Mouse (Mus musculus): ENCODE results near the gene Otos.

Gene Otos

DNA sequence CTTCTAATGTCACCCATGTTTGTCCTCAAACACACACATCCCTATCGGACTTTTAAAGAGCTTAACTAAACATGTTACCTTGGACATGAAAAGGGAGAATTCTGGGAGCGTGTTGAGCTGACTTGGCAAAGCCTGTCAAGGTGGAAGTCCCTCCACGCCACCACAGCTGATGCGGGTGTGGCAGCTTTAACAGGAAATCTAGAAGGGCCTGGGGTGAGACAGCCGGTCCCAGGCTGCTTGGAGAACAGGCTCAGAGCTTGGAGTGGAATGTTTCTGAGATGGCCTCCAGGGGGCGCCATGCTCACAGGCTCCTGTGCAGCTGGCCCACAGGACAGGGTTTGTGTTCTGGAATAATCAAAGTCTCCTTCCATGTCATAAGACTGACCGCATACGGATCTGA, at the start of gene Otos:
Otos (minus strand) TSS at position 169 of the 400 bp plus-strand sequence.
- DNase-seq (ENCODE audit: low read depth, low spot score) = peak; percentile 80

DNA sequence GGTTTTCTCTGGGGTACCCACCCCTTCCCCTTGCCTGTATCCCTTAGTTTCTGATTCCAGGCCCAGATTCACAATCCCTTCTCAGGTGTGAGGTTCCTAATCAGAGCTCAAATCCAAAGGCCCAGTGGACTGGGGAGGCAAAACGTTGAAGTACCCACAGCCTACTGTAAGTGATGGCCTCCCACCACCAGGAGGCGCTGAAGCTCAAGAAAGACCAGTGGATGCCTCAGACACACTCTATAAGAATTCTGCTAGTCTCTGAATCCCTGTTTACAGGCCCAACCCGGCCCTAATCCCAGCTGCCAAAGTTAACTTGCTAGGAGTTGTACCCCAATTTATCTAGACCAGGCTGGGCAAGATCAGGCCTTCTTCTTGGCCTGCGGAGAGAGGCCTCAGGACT, 48.2 kb upstream of the Otos start:
- peak; percentile 88 for DNase-seq (ENCODE audit: low read depth, low spot score)

DNA sequence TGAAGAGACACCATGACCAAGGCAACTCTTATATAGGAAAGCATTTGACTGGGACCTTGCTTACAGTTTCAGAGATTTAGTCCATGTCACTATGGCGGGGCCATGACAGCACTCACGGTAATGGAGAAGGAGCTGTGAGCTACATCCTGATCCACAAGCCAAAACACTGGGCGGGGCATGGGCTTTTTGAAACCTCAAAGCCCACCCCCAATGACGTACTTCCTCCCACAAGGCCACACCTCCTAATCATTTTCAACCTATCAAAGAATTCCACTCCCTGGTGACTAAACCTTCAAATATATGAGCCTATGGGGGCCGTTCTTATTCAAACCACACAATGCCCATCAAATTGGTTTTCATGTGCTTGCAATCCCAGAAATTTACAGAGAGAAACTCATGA, 47.1 kb upstream of the Otos start:
- DNase-seq (ENCODE audit: low read depth, low spot score) = peak; percentile 83

DNA sequence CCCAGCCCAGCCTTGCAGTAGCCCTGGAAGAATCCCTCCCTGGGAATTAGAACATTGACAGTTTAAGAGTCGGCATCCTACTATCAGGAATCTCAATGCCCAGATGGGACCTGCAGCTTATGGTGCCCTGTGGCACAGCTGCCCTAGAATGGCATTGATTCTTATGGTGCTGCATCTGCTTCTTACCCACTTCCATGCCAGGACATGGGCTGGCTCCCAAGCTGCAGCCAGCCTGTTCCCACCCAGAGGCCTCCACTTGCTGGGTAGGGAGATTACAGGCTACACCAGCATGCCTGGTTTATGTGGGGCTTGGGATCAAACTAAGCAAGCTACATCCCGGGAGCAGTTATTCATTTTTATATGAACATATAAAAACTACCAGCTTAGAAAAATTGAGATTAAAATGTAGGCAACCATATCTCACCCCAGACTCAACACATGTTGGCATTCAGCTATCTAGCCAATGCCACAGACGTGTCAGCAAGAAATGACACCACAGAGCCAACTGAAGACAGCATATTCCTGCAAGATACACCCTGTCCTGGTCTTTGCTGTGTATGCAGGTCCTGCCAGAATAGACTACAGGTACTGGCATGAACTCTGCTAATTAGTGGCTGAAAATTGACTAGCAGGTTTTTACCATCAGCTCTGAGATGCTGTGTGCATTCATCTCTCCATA, 42.7 kb upstream of the Otos start:
- no peak for DNase-seq (ENCODE audit: low read depth, low spot score)

DNA sequence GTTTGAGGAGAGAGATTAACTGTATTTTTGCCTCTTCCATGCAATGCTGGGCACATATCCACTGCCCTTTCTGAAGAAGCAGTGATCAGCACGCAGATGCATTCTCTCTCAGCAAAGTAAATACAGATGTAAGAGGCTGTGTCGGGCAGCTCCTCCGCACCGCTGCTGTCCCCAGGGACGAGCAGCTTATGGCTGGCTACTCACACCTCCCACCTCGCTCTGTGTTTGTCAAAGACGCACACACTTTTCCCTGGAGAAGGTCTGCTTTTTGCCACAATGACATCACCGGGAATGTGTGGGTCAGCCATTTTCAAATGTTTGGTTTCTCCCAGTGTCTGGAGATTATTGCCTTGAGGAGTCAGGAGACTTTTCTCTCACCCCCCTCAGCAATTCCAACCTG, 38.4 kb upstream of the Otos start:
- no peak for DNase-seq (ENCODE audit: low read depth, low spot score)

DNA sequence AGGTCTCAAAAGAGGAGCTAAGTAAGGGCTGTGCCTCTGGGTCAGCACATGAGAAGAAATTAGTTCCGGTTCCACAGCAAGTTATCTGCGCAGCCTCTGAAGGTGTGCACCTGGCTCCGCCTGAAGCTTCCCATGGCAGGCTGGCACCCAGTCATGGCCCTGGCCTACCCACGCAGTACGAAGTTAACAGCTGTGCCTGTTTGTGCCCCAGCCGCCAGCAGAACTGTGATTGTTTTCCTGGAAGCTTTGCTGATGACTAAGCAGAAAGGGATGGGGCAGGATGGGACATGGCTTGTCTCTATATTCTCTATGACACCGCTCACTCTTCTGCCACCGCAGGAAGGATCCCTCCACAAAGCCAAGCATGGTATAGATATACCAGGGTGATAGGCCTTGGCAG, 34.5 kb upstream of the Otos start:
- DNase-seq (ENCODE audit: low read depth, low spot score) = no peak

DNA sequence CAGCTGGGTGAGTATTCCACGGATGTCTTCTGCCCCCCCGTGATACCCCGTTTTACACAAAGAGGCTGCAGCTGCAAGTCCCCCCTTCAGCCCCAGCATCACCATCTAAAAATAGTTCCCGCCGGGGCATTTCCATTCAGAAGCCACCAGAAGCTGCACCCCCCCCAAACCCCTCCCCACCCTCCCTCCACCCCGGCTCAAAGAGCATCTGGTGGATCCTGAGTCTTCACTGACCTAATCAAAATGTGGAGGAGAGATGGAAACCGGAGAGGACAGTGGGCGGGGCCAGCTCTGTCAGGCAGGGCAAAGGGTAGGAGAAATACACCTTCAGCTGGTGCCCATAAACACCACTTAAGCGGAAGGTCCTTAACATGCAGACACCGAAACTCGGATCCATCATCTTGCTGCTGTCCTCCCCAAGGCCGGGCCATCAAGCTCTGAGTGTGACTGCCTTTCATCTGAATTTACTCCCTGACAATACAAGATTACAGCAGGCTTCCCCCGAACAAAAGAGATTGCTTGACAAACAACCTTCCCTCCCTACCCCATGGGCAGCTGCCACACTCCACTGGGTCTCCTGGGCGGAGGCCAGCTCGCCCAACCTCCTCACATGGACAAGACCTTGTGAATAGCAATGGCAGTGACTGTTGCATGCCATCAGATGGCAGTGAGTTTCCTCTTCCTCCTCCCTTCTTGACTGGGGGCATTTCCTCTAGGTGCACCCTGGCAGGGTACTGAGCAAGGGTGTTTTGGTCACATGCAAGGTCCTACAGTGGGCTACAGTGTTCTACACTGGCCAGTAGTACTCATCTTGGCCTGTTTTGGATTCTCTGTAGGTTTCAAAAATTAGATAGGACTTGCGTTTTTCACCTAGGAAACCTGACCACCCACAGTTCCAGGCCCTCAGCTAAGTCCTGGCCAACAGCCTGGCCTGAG, 32.3 kb upstream of the Otos start:
- DNase-seq (ENCODE audit: low read depth, low spot score) = no peak

DNA sequence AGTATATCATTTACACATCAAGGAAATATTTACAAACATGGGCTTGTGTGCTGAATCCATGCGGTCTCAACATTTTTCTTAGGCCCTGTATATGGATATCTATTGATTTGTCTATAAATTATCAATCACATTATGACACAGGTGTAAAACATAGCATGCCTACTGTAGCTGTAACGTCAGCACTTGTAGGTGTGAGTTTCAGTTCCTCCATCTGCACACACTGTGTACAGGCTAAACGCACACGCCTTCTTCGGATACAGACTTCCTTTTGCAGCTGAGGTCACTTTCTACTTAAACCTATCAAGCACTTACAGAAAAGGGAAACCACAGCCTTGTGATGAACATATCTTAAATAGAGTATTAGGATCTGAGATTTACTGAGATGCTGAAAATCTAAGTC, 30.1 kb upstream of the Otos start:
- DNase-seq (ENCODE audit: low read depth, low spot score) = no peak

DNA sequence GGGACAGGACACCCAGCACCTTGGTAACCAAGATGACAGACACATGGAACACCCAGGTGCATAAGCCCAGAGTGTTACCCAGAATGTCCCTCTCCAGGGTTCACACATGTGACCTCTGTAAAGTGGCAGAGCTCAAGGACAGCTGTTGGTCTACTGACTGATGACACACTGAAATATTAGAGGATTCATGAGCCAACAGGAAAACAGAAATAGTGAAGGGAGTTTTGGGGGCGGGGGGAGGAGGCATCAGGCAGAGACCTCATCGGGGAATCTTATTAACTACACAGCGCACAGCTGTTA, 28.0 kb upstream of the Otos start:
- DNase-seq (ENCODE audit: low read depth, low spot score) = no peak

DNA sequence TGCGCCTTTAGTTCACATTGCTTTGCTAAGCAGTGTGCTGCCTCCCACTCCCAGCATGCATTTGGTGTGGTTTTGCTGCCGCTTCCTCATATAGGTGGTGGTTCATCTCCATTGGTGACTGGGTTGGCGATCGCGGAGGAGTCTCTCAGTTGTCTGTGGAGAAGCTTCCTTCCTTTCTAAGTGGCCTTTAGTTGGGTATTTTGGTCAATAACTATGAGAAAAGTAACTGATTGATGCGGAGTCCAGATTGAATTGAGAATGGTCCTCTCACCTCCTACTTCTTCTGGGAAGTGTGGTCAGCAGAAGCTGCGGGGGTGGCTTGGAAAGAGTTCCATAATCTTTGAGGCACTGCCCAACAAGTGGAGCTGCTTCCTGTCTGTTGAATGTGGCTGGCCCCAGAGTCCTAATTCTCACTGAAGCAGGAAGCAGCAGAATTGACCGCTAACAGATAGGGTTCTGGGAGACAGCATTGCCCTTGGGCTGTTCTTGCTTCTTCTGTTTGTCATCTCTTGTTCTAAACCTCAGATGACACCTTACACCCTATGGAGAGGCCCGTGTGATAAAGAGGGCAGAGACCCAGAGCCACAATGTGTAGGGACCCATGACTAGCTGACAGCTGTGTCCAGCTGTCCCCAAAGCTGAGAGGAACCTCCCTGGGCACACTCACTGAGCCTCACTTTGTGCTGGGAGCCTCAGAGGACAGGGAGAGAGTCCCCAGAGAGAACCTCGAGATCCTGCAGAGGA, 27.5 kb upstream of the Otos start:
- DNase-seq (ENCODE audit: low read depth, low spot score) = no peak

DNA sequence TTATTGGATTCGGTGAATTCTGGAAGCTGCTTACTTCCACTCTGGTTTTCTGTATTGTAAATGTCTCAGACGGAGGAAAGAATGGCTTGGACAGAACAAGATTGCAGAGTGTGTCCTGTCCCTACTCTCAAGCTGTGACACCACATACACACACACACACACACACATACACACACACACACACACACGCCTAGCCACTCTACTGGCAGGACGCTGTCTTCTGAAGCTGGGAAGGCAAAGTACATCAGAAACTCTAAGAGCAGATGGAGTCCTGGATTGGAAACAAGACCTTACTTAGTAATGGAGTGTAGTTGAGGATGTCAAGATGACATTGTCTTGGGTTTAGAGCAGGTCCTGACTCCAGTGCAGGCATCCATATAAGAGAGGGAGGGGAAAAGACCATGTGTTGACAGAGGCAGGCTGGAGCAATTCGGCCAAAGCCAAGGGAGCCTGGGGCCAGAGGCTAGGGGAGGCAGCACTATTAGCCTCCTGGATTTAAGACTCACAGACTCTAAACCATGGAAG, 24.7 kb upstream of the Otos start:
- no peak for DNase-seq (ENCODE audit: low read depth, low spot score)

DNA sequence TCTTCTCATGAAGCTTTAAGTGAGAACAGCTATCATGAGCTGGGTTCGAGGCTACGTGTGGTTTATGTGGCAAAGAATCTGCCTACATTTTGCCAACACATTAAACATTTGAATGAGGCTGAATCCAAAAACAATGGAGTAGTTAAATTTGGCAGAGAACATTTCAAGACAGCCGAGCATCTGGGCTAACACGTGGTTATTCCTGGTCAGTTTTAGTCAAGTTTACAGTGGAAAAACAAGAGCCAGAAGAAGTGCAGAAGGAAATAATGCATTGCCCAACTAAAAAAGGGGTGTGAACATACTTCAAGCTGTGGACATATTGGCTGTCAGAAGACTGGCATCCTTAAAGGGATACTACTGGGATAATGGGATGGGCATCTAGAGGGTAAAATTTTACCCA, 22.7 kb upstream of the Otos start:
- DNase-seq (ENCODE audit: low read depth, low spot score) = no peak

DNA sequence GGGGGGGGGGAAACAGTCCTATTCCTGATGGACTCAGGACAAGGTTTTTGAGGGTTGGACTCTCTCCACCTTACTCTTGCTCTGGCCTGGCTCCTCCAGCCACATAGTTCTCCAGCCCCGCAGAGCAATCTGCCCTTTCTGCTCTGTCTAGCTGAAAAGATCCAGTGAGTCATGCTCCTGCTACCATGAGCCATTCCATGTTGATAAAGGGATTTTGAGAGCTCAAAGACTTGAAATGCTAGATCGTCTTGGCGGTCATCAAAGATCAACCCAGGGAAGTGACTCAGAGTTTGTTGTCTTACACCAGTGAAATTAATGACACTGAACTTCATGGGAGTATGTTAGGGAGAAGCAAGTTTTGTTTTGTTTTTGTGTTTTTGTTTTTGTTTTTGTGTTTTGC, 20.8 kb upstream of the Otos start:
- DNase-seq (ENCODE audit: low read depth, low spot score) = no peak

DNA sequence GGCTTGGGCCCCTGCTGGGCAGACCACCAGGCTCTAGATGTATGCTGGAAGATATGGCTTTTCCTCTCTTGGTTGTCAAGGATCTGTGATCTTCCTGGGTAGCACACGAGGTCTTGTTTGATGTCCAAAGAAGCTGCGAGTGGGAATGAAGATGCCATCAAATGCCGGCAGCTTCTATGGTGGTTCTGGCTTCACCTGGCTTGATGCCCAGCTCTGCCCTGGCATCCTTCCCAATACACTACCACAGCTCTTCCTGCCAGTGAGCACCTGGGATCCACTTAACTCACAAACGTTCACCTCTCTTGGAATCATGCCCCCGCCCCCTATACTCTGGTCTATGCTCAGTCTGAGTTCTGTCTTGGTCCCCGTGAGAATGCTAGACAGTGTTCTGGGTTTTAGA, 18.5 kb upstream of the Otos start:
- no peak for DNase-seq (ENCODE audit: low read depth, low spot score)

DNA sequence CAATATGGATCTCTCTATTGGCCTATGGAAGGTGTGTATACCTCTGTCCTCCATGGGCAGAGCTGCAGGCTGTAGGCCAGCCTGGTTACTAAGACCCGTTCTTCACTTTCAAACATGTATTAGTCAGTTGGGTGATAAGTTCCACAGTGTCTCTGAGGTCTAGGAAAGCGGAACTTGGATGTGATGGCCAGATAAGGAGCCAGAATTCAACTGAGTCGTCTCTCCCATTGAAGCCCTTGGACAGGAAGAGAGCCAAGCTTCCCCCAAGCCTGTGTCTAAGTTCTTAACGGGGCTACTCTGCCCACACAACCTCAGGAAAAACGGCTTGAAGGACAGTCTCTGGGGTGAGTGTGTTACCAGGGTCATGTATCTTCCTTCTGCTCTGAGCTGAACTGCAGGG, 10.8 kb upstream of the Otos start:
- no peak for DNase-seq (ENCODE audit: low read depth, low spot score)

DNA sequence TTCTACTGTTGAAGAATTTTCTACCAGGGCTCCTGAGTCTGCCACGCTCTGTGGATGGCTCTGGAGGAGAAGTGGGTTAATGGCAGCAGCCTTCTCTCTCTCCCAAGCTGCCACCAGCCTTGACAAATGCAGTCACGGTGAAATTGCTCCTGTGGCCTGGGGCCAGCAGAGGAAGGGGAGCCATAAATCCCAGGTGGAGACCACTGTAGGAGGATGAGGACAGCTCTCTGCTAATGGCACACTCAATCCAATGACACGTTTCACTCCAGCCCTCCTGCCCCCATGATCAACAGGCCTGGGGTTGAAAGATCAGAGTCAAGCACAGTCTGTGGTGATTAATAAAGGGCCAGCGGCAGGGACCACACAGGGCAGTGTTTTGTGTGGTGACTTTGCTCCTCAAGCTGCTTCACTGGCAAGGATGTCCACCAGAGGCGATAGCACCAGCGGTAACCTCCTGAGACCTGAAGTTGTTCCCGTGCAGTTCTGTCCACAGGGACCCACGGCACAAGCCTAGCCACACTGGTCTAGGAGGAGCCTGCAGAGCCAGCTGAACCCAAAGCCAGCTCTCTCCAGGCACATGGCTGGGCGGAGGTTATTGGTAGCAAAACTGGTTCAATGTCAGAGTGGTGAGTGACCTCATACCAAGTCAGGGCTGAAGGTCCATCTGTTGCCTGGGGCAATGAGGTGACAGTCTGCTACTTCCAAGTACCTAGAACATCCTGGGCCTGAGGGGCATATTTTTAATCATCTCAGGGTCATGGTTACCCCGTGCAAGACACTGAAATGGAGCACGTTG, 8.6 kb upstream of the Otos start:
- no peak for DNase-seq (ENCODE audit: low read depth, low spot score)

DNA sequence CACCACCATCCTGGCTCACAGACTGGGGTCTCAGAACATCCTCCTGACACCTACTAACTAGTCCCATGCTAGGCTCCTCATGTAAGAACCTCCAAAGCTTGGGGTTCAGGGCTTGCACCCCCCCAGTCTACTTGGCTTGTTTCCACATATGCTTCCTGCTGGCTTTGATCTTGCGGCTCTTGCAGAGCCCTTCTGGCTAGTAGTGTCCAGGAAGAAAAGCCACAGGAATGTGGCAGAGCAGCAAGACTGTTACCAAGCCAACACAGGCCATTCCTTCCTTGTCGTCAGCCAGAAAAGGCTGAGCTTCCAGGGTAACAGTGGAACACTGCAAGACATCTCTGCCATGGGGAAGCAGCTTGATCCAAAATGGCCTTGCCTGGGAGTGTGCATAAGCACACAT, 6.0 kb upstream of the Otos start:
- DNase-seq (ENCODE audit: low read depth, low spot score) = no peak

DNA sequence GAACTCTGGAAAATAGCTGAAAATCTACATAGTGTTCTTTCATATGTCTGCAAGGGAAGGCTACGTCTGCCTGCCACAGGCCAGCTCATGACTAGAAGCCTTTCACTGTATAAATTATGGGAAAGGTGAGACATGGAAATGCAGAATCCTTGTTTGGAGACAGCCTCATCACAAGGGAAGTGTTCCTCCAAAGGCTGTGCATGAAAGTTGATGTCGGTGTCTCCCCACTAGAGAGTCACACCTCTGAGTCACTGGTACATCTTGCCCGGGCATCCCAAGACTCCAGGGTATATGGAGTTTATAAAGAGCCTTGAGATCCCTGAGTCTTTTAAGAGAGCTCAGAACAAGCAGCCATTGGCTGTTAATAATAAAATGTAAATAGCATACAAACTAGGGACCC, 4.5 kb upstream of the Otos start:
- no peak for DNase-seq (ENCODE audit: low read depth, low spot score)

DNA sequence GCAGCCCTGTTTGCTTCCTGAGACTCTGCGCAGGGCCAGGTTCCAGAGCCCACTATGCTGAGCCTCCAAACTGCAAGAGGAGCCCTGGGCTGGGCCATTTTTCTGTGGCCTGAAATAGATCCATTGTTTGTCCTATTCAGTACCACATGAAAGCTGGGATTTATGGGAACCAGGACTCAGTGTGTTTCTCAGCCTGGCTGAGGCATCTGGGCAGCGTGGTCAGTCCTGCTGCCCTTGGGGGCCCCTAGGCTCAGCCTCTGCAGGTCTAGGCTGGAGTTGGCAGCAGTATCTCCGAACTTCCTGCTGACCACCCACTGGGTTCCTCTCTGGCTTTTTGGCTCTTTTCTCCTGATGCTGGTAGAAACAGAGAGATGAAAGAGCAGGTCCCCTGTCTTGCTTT, 2.8 kb upstream of the Otos start:
- no peak for DNase-seq (ENCODE audit: low read depth, low spot score)

DNA sequence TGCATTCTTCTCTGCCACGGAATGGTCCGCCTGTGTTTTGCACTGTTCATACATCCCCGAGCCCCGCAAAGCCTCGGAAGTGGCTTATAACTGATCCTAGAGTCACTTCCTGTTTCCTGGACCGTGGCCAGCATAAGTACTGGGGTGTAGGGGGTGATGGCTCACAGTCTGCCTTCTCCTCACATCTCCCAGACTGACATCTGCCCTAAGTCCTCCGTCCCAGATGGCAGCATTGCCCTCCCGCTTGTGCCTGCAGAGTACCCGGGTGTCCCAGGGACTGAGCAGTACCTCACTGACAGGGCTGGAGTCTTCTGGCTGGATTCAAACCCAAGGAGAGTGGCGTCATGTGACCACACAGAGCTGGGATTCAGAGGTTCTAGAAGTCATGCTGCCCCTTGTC, 444 bp downstream of the Otos start:
- DNase-seq (ENCODE audit: low read depth, low spot score) = no peak

DNA sequence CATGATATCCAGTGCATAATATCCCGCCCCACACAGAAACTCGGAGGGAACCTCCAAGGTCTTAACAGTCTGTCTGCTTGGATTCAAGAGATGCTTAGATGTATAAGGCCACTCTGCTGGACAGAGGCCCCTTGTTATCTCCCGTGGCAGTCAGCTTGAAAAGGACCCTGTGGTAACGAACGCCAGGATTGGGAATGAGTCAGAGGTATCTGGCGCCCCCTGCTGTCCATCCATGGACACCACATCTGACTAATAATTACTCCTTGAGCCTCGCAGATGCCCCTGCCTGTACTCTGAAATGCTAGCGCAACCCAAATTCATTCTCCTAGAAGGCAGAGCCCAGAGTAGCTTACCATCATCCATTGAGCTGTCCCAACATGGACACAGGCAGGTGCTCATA, 889 bp downstream of the Otos start:
- DNase-seq (ENCODE audit: low read depth, low spot score) = peak; percentile 73

DNA sequence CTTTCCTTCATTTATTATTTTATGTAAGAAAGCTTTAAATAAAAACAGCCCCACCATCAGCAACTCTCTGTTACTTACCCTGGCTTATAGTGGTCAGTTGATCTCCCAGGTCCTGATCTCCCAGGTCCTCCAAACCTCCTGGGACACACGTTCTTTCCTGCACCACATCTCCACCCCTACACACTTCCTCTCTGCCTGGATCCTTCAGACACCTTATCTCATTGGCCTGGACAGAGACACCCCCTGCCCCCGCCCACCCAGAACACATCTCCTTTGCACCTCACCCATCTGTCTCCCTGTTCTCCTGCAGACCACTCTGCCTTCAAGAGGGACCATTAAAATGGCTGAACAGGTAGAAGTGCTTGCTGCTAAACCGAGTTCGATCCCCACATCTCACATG, 1.6 kb downstream of the Otos start:
- no peak for DNase-seq (ENCODE audit: low read depth, low spot score)

Measured in R1 (cell line).